Mouse (Mus musculus): Measurements from ENCODE around the gene Arhgdig. TPM values are rescaled to one million over a fixed set of nuclear protein-coding genes. Genes with fewer than 3 reads are reported as not detected.

Arhgdig gene
- total and polyA plus RNA-seq, 2 experiments from 2014 or later = 246 to 342 TPM

DNA sequence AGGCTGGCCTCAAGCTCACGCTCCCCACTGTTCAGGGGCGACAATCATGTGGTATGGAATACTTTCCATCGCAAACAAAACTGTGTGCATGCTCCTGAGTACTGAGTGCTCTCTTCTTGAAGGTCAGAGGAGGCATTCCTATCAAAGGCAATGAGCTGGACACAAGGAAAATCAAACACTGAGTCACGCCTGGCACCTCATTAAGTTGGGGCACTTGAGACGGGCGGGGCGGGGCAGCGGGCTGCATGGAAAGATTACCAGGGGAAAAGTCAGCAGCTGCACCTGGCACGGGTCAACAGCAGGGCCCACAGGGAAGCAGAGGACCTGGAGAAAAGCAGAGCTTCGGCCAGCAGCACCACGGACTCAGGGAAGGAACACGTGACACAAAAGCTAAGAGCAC is 17.6 kb upstream of the Arhgdig start:
- H3K36me3 ChIP-seq (ENCODE audit: insufficient read depth, low read length) = no peaks in the 10 kb centered on the region
- no peak overlapping the region for H3K9ac ChIP-seq (replicated peaks; ENCODE audit: low read length, poor library complexity, severe bottlenecking)
- H3K4me1 ChIP-seq (ENCODE audit: insufficient read depth, low read length) = no peaks in the 10 kb centered on the region
- no peaks in the 10 kb centered on the region for H3K9me3 ChIP-seq (ENCODE audit: low read length)
- ATAC-seq (ENCODE audit: low FRiP score) = no peak
- WGBS = 84% methylated on average over 12 of the region's 12 CpGs
- H3K4me2 ChIP-seq (ENCODE audit: low read depth, low read length, poor library complexity, severe bottlenecking) = no peak overlapping the region
- no peak for DNase-seq (ENCODE audit: low spot score)
- H3K4me3 ChIP-seq (ENCODE audit: low read depth, low read length) = no peak overlapping the region
- H3K27me3 ChIP-seq (ENCODE audit: insufficient read depth, low read length) = no peaks in the 10 kb centered on the region
- no peak for TF ChIP-seq CTCF (IDR thresholded peaks at IDR 0.05)
- H3K27ac ChIP-seq (ENCODE audit: low read depth, low read length) = no peak overlapping the region

DNA sequence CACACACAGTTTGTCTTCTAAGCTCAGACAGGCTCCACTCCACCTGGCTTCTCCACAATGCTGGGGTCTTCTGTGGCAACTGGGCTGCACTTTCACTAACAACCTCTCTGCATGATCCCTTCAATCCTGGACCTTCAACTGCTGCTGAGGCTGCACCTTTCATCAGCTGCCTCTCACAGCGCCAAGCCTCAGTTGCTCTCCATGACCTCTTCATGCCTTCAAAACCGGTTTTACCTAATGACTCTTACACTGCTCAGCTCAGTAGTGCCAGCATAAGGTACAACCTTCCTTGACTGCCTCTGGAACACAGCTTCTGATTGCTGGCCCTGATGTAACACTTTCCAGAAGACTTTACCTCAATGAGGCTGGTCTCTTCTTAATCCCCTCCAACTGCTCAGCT is 13.9 kb upstream of the Arhgdig start:
- ATAC-seq (ENCODE audit: low FRiP score) = no peak
- no peaks in the 10 kb centered on the region for H3K4me1 ChIP-seq (ENCODE audit: insufficient read depth, low read length)

DNA sequence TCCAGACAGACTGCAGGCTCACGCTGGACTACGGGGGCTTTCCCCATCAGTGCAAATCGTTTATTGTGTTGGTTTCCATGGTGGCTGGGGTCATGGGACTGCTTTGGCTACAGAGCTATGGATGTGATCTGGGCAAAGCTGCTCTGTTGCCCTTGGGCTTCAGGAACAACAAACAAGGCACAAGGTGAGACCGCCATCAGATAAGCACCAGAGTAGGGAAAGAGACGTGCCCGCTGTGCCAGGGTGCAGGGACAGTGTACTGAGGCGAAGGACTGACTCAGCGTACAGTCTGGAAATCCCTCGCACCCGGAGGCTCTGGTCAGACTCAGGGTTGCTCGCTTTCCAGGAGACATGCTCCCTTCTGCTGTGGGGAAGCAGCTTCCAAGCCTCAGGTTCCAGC is 5.1 kb upstream of the Arhgdig start:
- ATAC-seq (ENCODE audit: low FRiP score) (no peak), DNase-seq (ENCODE audit: low spot score) (no peak)
- Histone ChIP-seq H3K4me1 (ENCODE audit: insufficient read depth, low read length) (no peaks in the 10 kb centered on the region), H3K36me3 (ENCODE audit: insufficient read depth, low read length) (peaks cover 37% of the 10 kb centered on the region), H3K9me3 (ENCODE audit: low read length) (no peaks in the 10 kb centered on the region), H3K4me3 (ENCODE audit: low read depth, low read length) (no peak overlapping the region), H3K4me2 (ENCODE audit: low read depth, low read length, poor library complexity, severe bottlenecking) (no peak overlapping the region), H3K27me3 (ENCODE audit: insufficient read depth, low read length) (no peaks in the 10 kb centered on the region), H3K9ac (replicated peaks; ENCODE audit: low read length, poor library complexity, severe bottlenecking) (no peak overlapping the region), H3K27ac (ENCODE audit: low read depth, low read length) (no peak overlapping the region)
- WGBS = 87% methylated on average over 11 of the region's 11 CpGs
- no peak for TF ChIP-seq CTCF (IDR thresholded peaks at IDR 0.05)

More for the DNA sequence above, 13.9 kb upstream of the Arhgdig start:
- H3K9ac ChIP-seq (replicated peaks; ENCODE audit: low read length, poor library complexity, severe bottlenecking) = no peak overlapping the region
- H3K9me3 ChIP-seq (ENCODE audit: low read length) = no peaks in the 10 kb centered on the region
- no peak overlapping the region for H3K4me3 ChIP-seq (ENCODE audit: low read depth, low read length)
- WGBS = 88% methylated on average over 2 of the region's 2 CpGs
- no peaks in the 10 kb centered on the region for H3K27me3 ChIP-seq (ENCODE audit: insufficient read depth, low read length)
- TF ChIP-seq CTCF (IDR thresholded peaks at IDR 0.05) = no peak
- H3K27ac ChIP-seq (ENCODE audit: low read depth, low read length) = no peak overlapping the region
- H3K4me2 ChIP-seq (ENCODE audit: low read depth, low read length, poor library complexity, severe bottlenecking) = no peak overlapping the region
- peaks cover 7% of the 10 kb centered on the region for H3K36me3 ChIP-seq (ENCODE audit: insufficient read depth, low read length)
- no peak for DNase-seq (ENCODE audit: low spot score)

DNA sequence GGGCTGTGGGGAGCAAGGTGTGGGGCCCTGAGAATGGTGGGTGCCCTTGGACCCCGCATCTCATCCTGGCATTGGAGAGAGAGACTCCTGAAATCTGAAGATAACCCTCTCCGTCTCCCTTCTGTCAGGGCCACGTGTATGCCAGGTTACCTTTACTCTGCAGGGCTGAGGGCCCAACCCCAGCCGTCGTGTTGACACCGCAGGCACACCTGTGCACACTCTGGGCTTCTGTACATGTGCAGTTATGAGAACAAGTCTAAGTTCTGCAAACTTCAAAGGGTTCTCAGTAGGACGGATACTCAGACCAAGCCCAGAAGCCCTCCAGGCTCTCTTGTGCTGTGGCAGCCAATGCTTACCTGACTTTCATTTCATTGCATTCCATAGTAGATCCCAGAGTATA is 4.7 kb upstream of the Arhgdig start:
- WGBS = 92% methylated on average over 7 of the region's 7 CpGs
- no peak overlapping the region for H3K4me2 ChIP-seq (ENCODE audit: low read depth, low read length, poor library complexity, severe bottlenecking)
- H3K4me3 ChIP-seq (ENCODE audit: low read depth, low read length) = no peak overlapping the region
- H3K9me3 ChIP-seq (ENCODE audit: low read length) = no peaks in the 10 kb centered on the region
- no peak overlapping the region for H3K27ac ChIP-seq (ENCODE audit: low read depth, low read length)
- H3K4me1 ChIP-seq (ENCODE audit: insufficient read depth, low read length) = no peaks in the 10 kb centered on the region
- no peaks in the 10 kb centered on the region for H3K27me3 ChIP-seq (ENCODE audit: insufficient read depth, low read length)
- ATAC-seq (ENCODE audit: low FRiP score) (no peak), DNase-seq (ENCODE audit: low spot score) (no peak)
- peaks cover 34% of the 10 kb centered on the region for H3K36me3 ChIP-seq (ENCODE audit: insufficient read depth, low read length)
- H3K9ac ChIP-seq (replicated peaks; ENCODE audit: low read length, poor library complexity, severe bottlenecking) = no peak overlapping the region
- no peak for TF ChIP-seq CTCF (IDR thresholded peaks at IDR 0.05)

DNA sequence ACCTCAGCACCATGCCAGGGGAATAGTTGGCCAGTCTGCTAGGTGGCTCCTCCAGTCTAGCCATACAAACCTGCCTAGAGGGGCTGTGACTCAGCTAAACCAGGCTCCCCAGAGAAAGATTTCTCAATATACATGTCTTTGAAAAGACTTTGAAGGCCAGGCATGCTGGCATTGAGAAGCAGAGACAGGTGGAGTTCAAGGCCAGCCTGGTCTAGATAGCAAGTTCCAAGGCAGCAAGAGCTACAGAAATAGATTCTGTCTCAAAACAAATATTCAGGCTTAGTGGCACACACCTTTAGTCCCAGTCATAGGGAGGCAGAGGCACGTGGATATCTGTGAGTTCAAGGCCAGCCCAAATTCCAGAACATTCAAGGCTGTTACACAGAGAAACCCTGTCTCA is 1.2 kb downstream of the Arhgdig start:
- no peak for DNase-seq (ENCODE audit: low spot score)
- no peak overlapping the region for H3K4me3 ChIP-seq (ENCODE audit: low read depth, low read length)
- H3K4me2 ChIP-seq (ENCODE audit: low read depth, low read length, poor library complexity, severe bottlenecking) = no peak overlapping the region
- H3K36me3 ChIP-seq (ENCODE audit: insufficient read depth, low read length) = no peaks in the 10 kb centered on the region
- H3K4me1 ChIP-seq (ENCODE audit: insufficient read depth, low read length) = 0 out of 2 replicates have a peak, but pooled peaks cover 2% of the 10 kb centered on the region
- no peak overlapping the region for H3K9ac ChIP-seq (replicated peaks; ENCODE audit: low read length, poor library complexity, severe bottlenecking)
- H3K9me3 ChIP-seq (ENCODE audit: low read length) = no peaks in the 10 kb centered on the region
- no peak for TF ChIP-seq CTCF (IDR thresholded peaks at IDR 0.05)
- ATAC-seq (ENCODE audit: low FRiP score) = no peak
- H3K27ac ChIP-seq (ENCODE audit: low read depth, low read length) = no peak overlapping the region
- 47% methylated on average over 1 of the region's 1 CpGs for whole genome bisulfite sequencing
- peaks cover 23% of the 10 kb centered on the region; the same call in 1 of the 2 replicates for H3K27me3 ChIP-seq (ENCODE audit: insufficient read depth, low read length)

DNA sequence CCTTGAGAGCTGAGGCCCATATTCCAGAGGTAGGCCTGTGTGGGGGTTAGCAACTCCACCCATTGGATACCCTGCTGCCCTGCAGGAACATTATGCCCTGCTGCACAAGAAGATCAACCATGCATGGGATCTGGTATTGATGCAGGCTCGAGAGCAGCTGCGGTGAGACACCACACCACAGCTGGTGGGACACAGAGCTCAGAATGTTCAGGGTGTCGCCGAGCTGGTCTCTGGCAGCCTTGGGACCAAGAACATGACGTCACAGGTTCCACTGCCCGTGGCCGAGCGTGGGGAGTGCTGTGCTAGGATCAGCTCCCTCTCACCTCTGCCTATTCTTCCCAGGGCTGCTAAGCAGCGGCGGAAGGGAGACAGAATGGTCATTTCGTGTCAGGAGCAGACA is 2.8 kb downstream of the Arhgdig start:
- H3K4me1 ChIP-seq (ENCODE audit: insufficient read depth, low read length) = 0 out of 2 replicates have a peak, but pooled peaks cover 3% of the 10 kb centered on the region
- ATAC-seq (ENCODE audit: low FRiP score) (no peak), DNase-seq (ENCODE audit: low spot score) (no peak)
- TF ChIP-seq CTCF (IDR thresholded peaks at IDR 0.05) = no peak
- no peaks in the 10 kb centered on the region for H3K9me3 ChIP-seq (ENCODE audit: low read length)
- no peak overlapping the region for H3K4me3 ChIP-seq (ENCODE audit: low read depth, low read length)
- no peak overlapping the region for H3K27ac ChIP-seq (ENCODE audit: low read depth, low read length)
- no peaks in the 10 kb centered on the region for H3K36me3 ChIP-seq (ENCODE audit: insufficient read depth, low read length)
- no peak overlapping the region for H3K9ac ChIP-seq (replicated peaks; ENCODE audit: low read length, poor library complexity, severe bottlenecking)
- H3K4me2 ChIP-seq (ENCODE audit: low read depth, low read length, poor library complexity, severe bottlenecking) = no peak overlapping the region
- peaks cover 23% of the 10 kb centered on the region; the same call in 1 of the 2 replicates for H3K27me3 ChIP-seq (ENCODE audit: insufficient read depth, low read length)
- 19% methylated on average over 11 of the region's 11 CpGs for WGBS

Measured in midbrain, postnatal 0 days (tissue).